Mouse (Mus musculus): ENCODE data around the gene Tbc1d23. TPM values are rescaled to one million over a fixed set of nuclear protein-coding genes. Genes with fewer than 3 reads are reported as not detected.

Gene Tbc1d23
- polyA plus RNA-seq, 1 experiment from 2014 or later, result 34.7 TPM

DNA sequence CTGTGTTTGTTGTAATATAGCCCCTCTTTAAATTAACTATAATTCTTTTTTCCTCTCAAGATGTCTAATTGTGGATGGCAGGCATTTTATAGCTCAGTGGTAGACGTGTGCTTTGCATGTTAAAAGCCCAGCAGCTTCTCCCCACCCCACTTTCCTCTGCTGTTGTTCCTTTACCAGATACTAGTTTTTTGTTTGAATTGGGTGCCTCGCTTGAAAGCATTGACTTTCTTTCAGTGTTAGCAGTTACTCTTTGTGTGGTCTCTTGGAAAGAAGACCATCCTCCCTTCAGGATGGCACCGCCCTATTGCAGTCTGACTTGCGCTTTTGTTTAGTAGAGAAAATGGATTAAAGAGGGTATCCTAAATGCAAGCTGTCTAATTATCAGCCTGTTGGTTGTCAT lies 99.8 kb downstream of the Tbc1d23 start:
- no peak overlapping the region for H3K4me2 ChIP-seq (ENCODE audit: low read length)
- 0 out of 2 replicates have a peak, but pooled peaks cover 8% of the 10 kb centered on the region for H3K4me1 ChIP-seq (ENCODE audit: control insufficient read depth, insufficient read depth, low read length)
- no peak for ATAC-seq
- no peak overlapping the region for H3K4me3 ChIP-seq (ENCODE audit: low read depth, low read length)
- H3K9me3 ChIP-seq (replicated peaks; ENCODE audit: control insufficient read depth, low read length, poor library complexity, severe bottlenecking), result no peaks in the 10 kb centered on the region
- H3K36me3 ChIP-seq (ENCODE audit: control insufficient read depth, insufficient read depth, low read length), result peaks cover 2% of the 10 kb centered on the region; the same call in 1 of the 2 replicates
- 54% methylated on average over 4 of the region's 4 CpGs for whole genome bisulfite sequencing
- no peaks in the 10 kb centered on the region for H3K27me3 ChIP-seq (ENCODE audit: control insufficient read depth, insufficient read depth, low read depth, low read length)
- no peak overlapping the region for H3K27ac ChIP-seq (ENCODE audit: low read length)
- no peak overlapping the region for H3K9ac ChIP-seq (ENCODE audit: low read depth, low read length)

DNA sequence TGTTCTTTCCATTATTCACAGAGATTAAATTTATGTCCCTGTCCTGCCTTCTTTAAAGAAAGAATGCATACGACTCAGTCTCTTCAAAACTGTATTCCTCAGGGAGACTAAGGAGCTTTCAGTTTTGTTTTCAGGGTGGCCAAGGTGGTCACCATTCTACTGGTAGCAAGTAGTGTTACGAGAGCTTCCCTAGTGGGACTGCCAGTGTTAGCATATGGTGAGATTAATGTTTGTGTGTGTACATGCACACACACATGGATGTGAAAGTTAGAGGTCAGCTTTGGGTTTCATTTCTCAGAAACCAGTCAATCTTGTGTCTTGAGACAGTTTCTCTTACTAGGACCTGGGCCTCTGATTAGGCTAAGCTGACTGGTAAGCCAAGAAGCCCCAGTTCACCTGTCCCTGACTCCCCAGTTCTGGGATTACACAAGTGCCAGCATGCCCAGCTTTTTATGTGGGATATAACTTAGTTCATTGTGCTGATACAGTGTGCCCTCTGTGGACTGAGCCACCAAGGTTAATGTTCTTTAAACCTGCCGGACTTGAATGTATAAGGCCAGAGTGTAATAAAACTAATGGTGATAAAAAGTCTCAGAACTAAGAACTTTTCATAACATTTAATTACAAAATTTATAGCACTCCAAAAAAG lies 100.4 kb downstream of the Tbc1d23 start:
- no peaks in the 10 kb centered on the region for H3K9me3 ChIP-seq (replicated peaks; ENCODE audit: control insufficient read depth, low read length, poor library complexity, severe bottlenecking)
- 77% methylated on average over 3 of the region's 3 CpGs for WGBS
- H3K4me3 ChIP-seq (ENCODE audit: low read depth, low read length), result no peak overlapping the region
- no peaks in the 10 kb centered on the region for H3K27me3 ChIP-seq (ENCODE audit: control insufficient read depth, insufficient read depth, low read depth, low read length)
- peaks cover 2% of the 10 kb centered on the region; the same call in 1 of the 2 replicates for H3K36me3 ChIP-seq (ENCODE audit: control insufficient read depth, insufficient read depth, low read length)
- H3K9ac ChIP-seq (ENCODE audit: low read depth, low read length), result no peak overlapping the region
- ATAC-seq, result no peak
- H3K27ac ChIP-seq (ENCODE audit: low read length), result no peak overlapping the region
- no peak overlapping the region for H3K4me2 ChIP-seq (ENCODE audit: low read length)
- 0 out of 2 replicates have a peak, but pooled peaks cover 8% of the 10 kb centered on the region for H3K4me1 ChIP-seq (ENCODE audit: control insufficient read depth, insufficient read depth, low read length)

DNA sequence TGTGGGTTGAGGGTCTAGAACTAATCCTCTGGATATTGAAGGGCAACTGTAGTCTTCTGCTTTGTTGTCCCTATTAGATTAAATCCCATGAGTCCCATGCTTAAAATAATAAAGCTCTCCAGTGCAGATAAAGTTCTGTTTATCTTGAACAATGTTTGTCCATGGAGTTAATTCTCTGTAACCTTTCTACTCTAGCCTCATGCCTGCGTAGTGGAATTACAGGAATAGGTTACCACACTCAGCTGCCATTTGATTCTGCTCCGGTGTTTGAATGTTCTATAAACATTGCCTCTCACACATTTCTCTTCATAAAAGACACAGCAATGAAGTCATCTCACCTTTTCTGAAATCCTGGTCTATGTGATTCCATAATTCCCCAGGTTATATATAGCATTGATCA lies 103.5 kb downstream of the Tbc1d23 start:
- Histone ChIP-seq H3K4me1 (ENCODE audit: control insufficient read depth, insufficient read depth, low read length) (peaks cover 23% of the 10 kb centered on the region), H3K36me3 (ENCODE audit: control insufficient read depth, insufficient read depth, low read length) (no peaks in the 10 kb centered on the region), H3K9me3 (replicated peaks; ENCODE audit: control insufficient read depth, low read length, poor library complexity, severe bottlenecking) (no peaks in the 10 kb centered on the region), H3K4me2 (ENCODE audit: low read length) (no peak overlapping the region), H3K27ac (ENCODE audit: low read length) (no peak overlapping the region), H3K27me3 (ENCODE audit: control insufficient read depth, insufficient read depth, low read depth, low read length) (no peaks in the 10 kb centered on the region), H3K4me3 (ENCODE audit: low read depth, low read length) (no peak overlapping the region), H3K9ac (ENCODE audit: low read depth, low read length) (no peak overlapping the region)
- ATAC-seq, result no peak
- 94% methylated on average over 2 of the region's 2 CpGs for WGBS

DNA sequence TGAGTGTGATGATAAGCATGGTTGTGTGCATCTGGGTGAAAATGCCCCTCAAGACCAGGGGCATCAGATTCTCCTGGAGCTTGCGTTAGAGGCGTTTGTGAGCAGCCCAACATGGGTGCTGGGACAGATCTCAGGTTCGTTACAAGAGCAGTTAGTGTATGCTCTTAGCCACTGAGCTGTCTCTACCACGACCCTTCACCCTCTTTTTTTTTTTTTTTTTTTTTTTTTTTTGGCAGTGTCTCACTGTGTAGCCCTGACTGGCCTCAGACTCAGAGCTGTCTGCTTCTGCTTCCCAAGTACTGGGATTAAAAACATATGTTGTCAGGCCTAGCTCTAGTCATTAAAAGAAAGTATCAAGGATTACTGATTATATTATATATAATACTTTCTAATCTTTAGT lies 105.0 kb downstream of the Tbc1d23 start:
- H3K9ac ChIP-seq (ENCODE audit: low read depth, low read length), result no peak overlapping the region
- H3K4me2 ChIP-seq (ENCODE audit: low read length), result no peak overlapping the region
- no peaks in the 10 kb centered on the region for H3K27me3 ChIP-seq (ENCODE audit: control insufficient read depth, insufficient read depth, low read depth, low read length)
- H3K9me3 ChIP-seq (replicated peaks; ENCODE audit: control insufficient read depth, low read length, poor library complexity, severe bottlenecking), result no peaks in the 10 kb centered on the region
- ATAC-seq, result no peak
- WGBS, result 88% methylated on average over 4 of the region's 4 CpGs
- no peak overlapping the region for H3K4me3 ChIP-seq (ENCODE audit: low read depth, low read length)
- H3K36me3 ChIP-seq (ENCODE audit: control insufficient read depth, insufficient read depth, low read length), result no peaks in the 10 kb centered on the region
- no peak overlapping the region for H3K27ac ChIP-seq (ENCODE audit: low read length)
- peaks cover 24% of the 10 kb centered on the region for H3K4me1 ChIP-seq (ENCODE audit: control insufficient read depth, insufficient read depth, low read length)

DNA sequence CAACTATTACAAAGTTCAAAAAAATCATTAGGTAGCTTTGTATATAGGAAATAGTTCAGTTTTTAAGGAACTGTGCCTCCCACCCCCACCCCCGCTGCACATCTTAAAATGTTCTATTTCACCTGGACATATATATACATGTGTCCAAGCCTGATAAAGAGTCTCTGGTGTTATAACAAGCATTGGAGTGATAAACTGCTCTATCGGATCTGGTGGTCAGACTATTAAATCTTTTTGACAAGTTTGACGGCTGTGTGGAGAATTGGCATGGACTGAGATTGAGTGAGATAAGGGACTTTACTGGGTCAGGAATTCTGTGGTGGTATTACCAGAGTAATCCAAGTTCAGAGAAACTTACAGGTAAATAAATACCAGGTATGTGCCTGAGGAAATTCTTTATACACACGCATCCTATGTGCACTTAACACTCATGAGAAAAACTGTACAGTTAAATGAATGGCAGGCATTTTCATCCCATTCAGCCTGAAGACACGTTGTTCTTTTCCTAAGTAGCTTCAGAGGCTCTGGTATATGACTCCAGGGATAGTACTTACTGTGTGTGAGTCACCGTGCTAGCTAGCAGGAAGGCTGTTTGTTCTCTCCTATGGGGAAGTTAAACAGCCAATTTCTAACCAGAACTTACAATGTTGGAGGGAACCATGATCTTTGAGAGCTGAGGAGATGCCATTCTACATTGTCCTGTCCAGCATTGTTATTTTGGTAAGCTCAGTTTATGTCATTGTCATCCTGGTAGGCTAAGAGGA lies 108.4 kb downstream of the Tbc1d23 start:
- H3K9me3 ChIP-seq (replicated peaks; ENCODE audit: control insufficient read depth, low read length, poor library complexity, severe bottlenecking), result no peaks in the 10 kb centered on the region
- ATAC-seq, result no peak
- no peaks in the 10 kb centered on the region for H3K36me3 ChIP-seq (ENCODE audit: control insufficient read depth, insufficient read depth, low read length)
- H3K4me1 ChIP-seq (ENCODE audit: control insufficient read depth, insufficient read depth, low read length), result peaks cover 19% of the 10 kb centered on the region
- peak overlapping the region; percentile 99 for H3K4me3 ChIP-seq (ENCODE audit: low read depth, low read length)
- no peaks in the 10 kb centered on the region for H3K27me3 ChIP-seq (ENCODE audit: control insufficient read depth, insufficient read depth, low read depth, low read length)
- H3K27ac ChIP-seq (ENCODE audit: low read length), result no peak overlapping the region
- H3K9ac ChIP-seq (ENCODE audit: low read depth, low read length), result peak overlapping the region; percentile 99; the same call in 1 of the 2 replicates
- peak overlapping the region; percentile 76 for H3K4me2 ChIP-seq (ENCODE audit: low read length)
- 63% methylated on average over 6 of the region's 6 CpGs for WGBS

DNA sequence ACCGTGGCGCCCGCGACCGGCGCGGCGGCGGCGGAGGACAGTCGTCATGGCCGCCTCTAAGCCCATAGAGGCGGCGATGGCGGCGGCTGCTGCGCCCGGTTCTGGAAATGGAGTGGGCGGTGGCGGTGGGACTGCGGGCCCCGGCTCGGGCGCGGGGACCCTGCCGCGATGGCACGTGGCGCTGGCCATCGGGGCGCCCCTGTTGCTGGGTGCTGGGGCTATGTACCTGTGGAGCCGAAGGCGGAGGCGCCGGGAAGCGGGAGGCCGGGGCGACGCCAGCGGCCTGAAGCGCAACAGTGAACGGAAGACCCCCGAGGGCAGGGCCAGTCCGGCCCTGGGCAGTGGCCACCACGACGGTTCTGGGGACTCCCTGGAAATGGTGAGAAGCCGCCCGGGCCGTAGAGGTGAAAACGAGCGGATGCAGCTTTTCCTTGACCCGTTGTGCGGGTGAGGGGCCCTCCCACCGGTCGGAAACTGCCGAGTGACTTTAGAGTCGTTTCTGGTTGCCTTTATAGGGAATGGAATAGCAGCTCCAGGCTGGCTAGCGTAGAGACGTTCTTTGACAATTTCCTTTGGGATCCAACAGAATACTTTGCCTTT lies 109.4 kb downstream of the Tbc1d23 start:
- WGBS, result under 1% methylated on average over 59 of the region's 59 CpGs
- Histone ChIP-seq H3K9me3 (replicated peaks; ENCODE audit: control insufficient read depth, low read length, poor library complexity, severe bottlenecking) (no peaks in the 10 kb centered on the region), H3K36me3 (ENCODE audit: control insufficient read depth, insufficient read depth, low read length) (no peaks in the 10 kb centered on the region), H3K4me3 (ENCODE audit: low read depth, low read length) (peak overlapping the region; percentile 99), H3K4me2 (ENCODE audit: low read length) (peak overlapping the region; percentile 76), H3K27me3 (ENCODE audit: control insufficient read depth, insufficient read depth, low read depth, low read length) (no peaks in the 10 kb centered on the region), H3K4me1 (ENCODE audit: control insufficient read depth, insufficient read depth, low read length) (peaks cover 19% of the 10 kb centered on the region), H3K27ac (ENCODE audit: low read length) (peak overlapping the region; percentile 99), H3K9ac (ENCODE audit: low read depth, low read length) (peak overlapping the region; percentile 99)
- ATAC-seq, result no peak

DNA sequence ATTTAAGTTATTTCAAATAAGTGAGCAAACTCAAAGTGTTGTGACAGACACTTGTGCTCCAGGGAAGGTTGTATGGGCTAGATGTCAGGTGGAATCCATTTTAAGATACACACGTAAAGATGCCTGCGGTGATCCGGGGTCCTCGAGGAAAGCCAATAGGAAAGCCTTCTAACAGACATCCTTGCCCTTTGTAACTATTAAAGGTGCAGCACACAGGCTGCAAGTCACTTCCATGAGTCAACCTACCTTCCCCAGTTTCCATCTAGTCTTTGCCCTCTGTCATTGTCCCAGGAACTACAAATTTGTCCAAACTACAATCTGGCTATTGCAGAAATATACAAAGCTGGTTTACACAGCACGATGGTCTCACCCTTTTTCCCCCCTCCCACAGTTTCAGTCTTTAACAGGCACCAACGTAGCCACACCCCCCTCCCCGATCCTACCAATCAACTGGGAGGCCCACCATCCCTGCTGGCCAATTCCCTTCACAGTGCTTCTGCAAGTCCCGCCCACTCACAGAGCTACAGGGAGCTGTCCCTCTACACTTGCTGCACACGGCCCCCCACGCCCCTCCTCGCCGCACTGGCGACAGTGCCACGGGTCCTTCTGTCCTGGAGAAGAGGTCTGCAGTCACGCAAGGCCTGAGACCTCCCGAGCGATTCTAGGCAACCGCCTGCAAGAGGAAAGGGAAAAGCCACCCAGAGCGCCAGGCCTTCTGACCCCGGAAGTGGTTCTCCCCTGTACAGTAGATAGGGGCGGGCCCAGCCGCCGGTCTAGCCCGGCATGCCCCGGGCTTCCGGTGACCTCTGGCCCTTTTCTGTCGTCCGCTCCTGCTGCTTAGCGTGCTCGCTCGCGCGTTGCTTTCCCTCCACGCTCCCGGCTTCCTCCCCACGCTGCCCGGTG lies 110.1 kb downstream of the Tbc1d23 start, which contains the start of gene Tomm70a:
Tomm70a (plus strand) TSS at position 791 of the 903 bp plus-strand sequence.
- peak within 1 kb of the TSS; percentile 99 for H3K27ac ChIP-seq (ENCODE audit: low read length)
- H3K4me1 ChIP-seq (ENCODE audit: control insufficient read depth, insufficient read depth, low read length), result peaks cover 19% of the 10 kb centered on the region
- H3K4me3 ChIP-seq (ENCODE audit: low read depth, low read length), result peak within 1 kb of the TSS; percentile 99
- H3K36me3 ChIP-seq (ENCODE audit: control insufficient read depth, insufficient read depth, low read length), result no peaks in the 10 kb centered on the region
- peak within 1 kb of the TSS; percentile 76 for H3K4me2 ChIP-seq (ENCODE audit: low read length)
- peak; percentile 100 for ATAC-seq
- no peaks in the 10 kb centered on the region for H3K9me3 ChIP-seq (replicated peaks; ENCODE audit: control insufficient read depth, low read length, poor library complexity, severe bottlenecking)
- H3K27me3 ChIP-seq (ENCODE audit: control insufficient read depth, insufficient read depth, low read depth, low read length), result no peaks in the 10 kb centered on the region
- WGBS, result under 1% methylated on average over 37 of the region's 37 CpGs
- peak within 1 kb of the TSS; percentile 99 for H3K9ac ChIP-seq (ENCODE audit: low read depth, low read length)
